Mouse (Mus musculus): ENCODE measurements around the gene Olfr639. TPM values are rescaled to one million over a fixed set of nuclear protein-coding genes. Genes with fewer than 3 reads are reported as not detected.

Olfr639 gene
- polyA plus RNA-seq (2016; fragmentation: Nextera tagmentation; extraction: Ambion mirVana), result not detected in 2 replicates

DNA sequence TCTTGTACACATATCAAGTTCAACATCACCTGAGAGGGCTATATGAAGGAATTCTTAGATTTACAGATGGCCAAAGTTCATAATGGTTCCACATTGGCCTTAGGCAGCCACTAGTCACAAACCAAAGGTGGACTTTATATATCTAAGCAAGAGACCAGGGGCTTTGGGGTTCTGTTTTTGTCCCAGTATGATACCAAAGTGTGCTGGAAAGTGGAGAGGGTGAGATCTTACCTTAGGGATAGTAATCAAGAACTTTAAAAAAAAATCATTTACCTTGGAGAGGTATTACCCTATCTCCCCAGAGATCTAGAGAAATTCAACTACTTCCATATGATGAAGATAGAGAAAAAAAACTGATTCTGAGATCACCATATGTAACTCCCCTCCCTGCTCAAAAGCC is at the start of gene Olfr639:
Olfr639 (minus strand) TSS at position 101 of the 400 bp plus-strand sequence.
- Histone ChIP-seq H3K27me3 (replicated peaks) (no peaks in the 10 kb centered on the region), H3K27ac (no peak within 1 kb of the TSS), H3K9ac (no peak within 1 kb of the TSS), H3K36me3 (no peaks in the 10 kb centered on the region), H3K4me1 (no peaks in the 10 kb centered on the region), H3K9me3 (no peaks in the 10 kb centered on the region), H3K4me2 (replicated peaks) (no peak within 1 kb of the TSS), H3K4me3 (no peak within 1 kb of the TSS)
- ATAC-seq (ENCODE audit: low FRiP score, low read depth), result no peak

DNA sequence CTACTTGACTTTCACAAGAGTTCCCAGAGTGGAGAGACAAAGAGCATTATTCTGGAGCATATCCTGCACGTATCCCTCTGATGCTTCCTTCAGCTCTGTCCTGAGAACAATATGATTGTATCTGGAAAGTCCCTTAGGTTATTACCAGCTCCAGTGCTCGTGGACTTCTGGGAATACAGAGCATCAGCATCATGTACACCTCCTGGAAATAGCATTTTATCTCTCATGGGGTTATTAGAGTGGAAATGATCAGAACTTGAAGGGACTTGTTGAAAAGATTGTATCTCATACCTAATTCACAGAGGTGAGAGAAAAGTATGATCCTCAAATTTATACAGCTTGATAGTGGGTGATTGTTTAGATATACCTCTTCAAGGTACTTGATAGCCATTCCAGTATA is 44.2 kb upstream of the Olfr639 start, which contains the start of gene 4930516K23Rik:
4930516K23Rik (minus strand) TSS at position 101 of the 400 bp plus-strand sequence.
- H3K9me3 ChIP-seq, result no peaks in the 10 kb centered on the region
- H3K27me3 ChIP-seq (replicated peaks), result no peaks in the 10 kb centered on the region
- no peak within 1 kb of the TSS for H3K27ac ChIP-seq
- 58% methylated on average over 2 of the region's 2 CpGs for WGBS
- no peak within 1 kb of the TSS for H3K4me3 ChIP-seq
- H3K4me2 ChIP-seq (replicated peaks), result no peak within 1 kb of the TSS
- no peaks in the 10 kb centered on the region for H3K4me1 ChIP-seq
- no peaks in the 10 kb centered on the region for H3K36me3 ChIP-seq
- no peak for ATAC-seq (ENCODE audit: low FRiP score, low read depth)
- H3K9ac ChIP-seq, result no peak within 1 kb of the TSS

DNA sequence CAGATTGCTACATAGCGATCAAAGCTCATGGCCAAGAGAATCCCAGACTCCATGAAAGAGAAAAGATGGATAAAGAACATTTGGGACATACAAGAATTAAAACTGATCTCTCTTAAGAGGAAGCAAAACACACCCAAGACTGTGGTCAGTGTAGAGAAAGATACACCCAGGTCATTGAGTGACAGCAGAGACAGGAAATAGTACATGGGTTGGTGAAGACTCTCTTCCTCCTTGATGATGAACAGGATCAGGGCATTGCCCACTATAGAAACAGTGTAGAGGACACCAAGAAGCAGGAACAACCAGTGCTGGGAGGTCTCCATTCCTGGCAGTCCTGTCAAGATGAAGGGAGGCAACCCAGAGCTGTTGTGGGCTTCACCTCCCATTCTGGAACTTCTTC is 42.1 kb upstream of the Olfr639 start:
- Histone ChIP-seq H3K9me3 (no peaks in the 10 kb centered on the region), H3K27ac (no peak overlapping the region), H3K4me3 (no peak overlapping the region), H3K36me3 (no peaks in the 10 kb centered on the region), H3K4me2 (replicated peaks) (no peak overlapping the region), H3K4me1 (no peaks in the 10 kb centered on the region), H3K27me3 (replicated peaks) (no peaks in the 10 kb centered on the region), H3K9ac (no peak overlapping the region)
- ATAC-seq (ENCODE audit: low FRiP score, low read depth), result no peak
- WGBS, result 89% methylated on average over 1 of the region's 1 CpGs

DNA sequence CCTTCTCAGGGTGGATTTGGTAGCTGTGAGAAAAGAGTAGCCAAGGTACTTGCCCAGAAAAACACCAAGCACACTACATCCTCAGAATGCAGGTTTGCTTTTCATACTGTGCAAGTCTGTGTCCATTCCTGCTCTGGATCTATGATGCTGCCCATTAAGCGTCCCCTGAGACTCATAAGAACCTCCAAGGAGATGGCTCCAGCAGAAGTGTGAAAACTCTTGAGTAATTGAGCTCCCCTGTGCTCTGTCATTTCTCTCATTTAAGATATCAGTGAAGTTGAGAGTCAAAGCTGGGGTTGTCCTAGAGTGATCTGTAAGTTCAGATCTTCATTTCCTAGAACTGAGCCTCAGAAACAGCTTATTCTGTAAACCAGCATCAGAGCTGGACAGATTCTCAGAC is 35.5 kb upstream of the Olfr639 start, which contains the start of gene Olfr642:
Olfr642 (minus strand) TSS at position 101 of the 400 bp plus-strand sequence.
- no peaks in the 10 kb centered on the region for H3K36me3 ChIP-seq
- no peaks in the 10 kb centered on the region for H3K4me1 ChIP-seq
- H3K27ac ChIP-seq, result no peak within 1 kb of the TSS
- H3K27me3 ChIP-seq (replicated peaks), result no peaks in the 10 kb centered on the region
- no peak within 1 kb of the TSS for H3K9ac ChIP-seq
- H3K4me3 ChIP-seq, result no peak within 1 kb of the TSS
- no peak for ATAC-seq (ENCODE audit: low FRiP score, low read depth)
- 87% methylated on average over 1 of the region's 1 CpGs for WGBS
- no peak within 1 kb of the TSS for H3K4me2 ChIP-seq (replicated peaks)
- no peaks in the 10 kb centered on the region for H3K9me3 ChIP-seq

DNA sequence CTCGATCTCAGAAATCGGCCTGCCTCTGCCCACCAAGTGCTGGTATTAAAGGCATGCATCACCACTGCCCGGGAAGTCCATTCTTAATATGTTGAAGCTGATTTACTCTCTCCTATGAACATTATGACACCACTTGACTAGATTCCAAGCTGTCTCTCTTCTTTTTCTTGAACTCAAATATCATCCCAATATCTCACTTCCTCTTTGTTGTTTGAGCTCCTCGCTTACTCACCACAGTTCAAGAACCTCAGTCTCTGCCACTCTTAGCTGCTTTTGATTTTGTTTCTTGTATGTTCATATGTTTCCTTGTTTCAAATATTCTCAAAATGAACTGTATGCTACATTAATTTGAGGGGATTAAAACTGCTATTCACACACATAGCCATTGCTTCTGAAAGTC is 33.6 kb upstream of the Olfr639 start:
- WGBS, result 94% methylated on average over 4 of the region's 4 CpGs
- no peaks in the 10 kb centered on the region for H3K9me3 ChIP-seq
- H3K4me1 ChIP-seq, result no peaks in the 10 kb centered on the region
- H3K4me2 ChIP-seq (replicated peaks), result no peak overlapping the region
- ATAC-seq (ENCODE audit: low FRiP score, low read depth), result no peak
- no peaks in the 10 kb centered on the region for H3K27me3 ChIP-seq (replicated peaks)
- no peak overlapping the region for H3K27ac ChIP-seq
- H3K9ac ChIP-seq, result no peak overlapping the region
- no peaks in the 10 kb centered on the region for H3K36me3 ChIP-seq
- H3K4me3 ChIP-seq, result no peak overlapping the region

DNA sequence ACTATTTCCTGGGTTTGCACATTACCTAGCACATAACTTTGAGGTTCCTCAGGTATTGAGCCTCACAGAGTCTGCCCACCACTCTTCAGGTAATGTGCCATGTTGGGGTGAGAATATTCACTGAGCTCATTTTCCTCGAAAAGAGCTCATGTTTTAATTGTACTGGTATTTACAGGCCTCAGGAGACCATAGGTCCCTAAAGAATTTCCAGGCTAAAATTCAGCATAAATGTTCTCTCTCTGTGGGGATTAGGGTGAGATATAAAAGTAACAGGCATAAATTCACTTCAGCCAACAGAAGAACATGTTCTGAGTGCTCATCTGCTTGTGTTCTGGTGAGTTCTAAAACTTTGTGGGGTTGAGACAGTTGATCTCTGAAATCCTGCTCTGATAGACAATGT is 18.0 kb upstream of the Olfr639 start, which contains the start of gene Olfr641:
Olfr641 (plus strand) TSS at position 301 of the 400 bp plus-strand sequence.
- Histone ChIP-seq H3K9me3 (no peaks in the 10 kb centered on the region), H3K27ac (no peak within 1 kb of the TSS), H3K27me3 (replicated peaks) (no peaks in the 10 kb centered on the region), H3K4me1 (no peaks in the 10 kb centered on the region), H3K4me2 (replicated peaks) (no peak within 1 kb of the TSS), H3K9ac (no peak within 1 kb of the TSS), H3K4me3 (no peak within 1 kb of the TSS), H3K36me3 (no peaks in the 10 kb centered on the region)
- ATAC-seq (ENCODE audit: low FRiP score, low read depth), result no peak
- 80% methylated on average over 1 of the region's 1 CpGs for WGBS

DNA sequence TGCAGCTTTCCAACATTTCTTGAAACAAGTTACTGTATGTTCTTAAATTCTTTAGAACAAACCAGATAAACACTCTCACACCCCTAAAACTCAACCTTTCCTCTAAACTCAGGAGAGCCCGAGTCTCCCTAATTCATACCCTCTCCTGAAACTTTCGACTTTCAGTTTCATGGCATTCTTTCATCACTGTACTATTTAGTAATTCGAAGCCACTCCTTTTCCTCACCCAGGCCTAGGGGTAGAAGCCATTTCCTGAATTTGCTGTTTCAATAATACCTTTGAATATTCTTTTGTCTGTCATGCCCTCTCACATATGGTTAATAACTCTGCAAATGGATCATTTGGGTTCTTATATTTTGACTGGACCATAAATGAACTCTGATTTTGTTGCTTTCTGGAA is 9.9 kb upstream of the Olfr639 start:
- Histone ChIP-seq H3K4me2 (replicated peaks) (no peak overlapping the region), H3K9ac (no peak overlapping the region), H3K36me3 (no peaks in the 10 kb centered on the region), H3K4me1 (no peaks in the 10 kb centered on the region), H3K9me3 (no peaks in the 10 kb centered on the region), H3K27me3 (replicated peaks) (no peaks in the 10 kb centered on the region), H3K4me3 (no peak overlapping the region), H3K27ac (no peak overlapping the region)
- WGBS, result 86% methylated on average over 3 of the region's 3 CpGs
- no peak for ATAC-seq (ENCODE audit: low FRiP score, low read depth)

DNA sequence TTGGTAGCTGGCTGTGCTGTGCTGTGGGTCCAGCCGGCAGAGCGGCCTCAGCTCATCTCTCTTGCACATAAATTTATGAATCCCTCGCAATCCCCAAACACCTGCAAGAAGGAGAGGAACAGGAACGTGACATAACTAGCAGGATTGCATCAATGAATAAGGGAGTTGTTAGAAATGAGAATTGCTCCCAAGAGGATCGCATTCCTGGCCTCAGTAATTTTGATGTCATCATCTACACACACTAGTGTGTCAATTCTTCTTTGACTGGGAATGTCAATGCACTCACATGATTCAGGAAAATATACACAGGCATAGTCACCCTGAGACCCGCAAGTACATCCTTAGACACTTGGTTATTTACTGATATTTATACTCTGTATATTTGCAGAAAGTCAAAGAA is 8.4 kb upstream of the Olfr639 start, which contains the start of gene Olfr640:
Olfr640 (minus strand) TSS at position 101 of the 400 bp plus-strand sequence.
- H3K27ac ChIP-seq, result no peak within 1 kb of the TSS
- no peak within 1 kb of the TSS for H3K4me3 ChIP-seq
- ATAC-seq (ENCODE audit: low FRiP score, low read depth), result no peak
- H3K36me3 ChIP-seq, result no peaks in the 10 kb centered on the region
- H3K9me3 ChIP-seq, result no peaks in the 10 kb centered on the region
- no peaks in the 10 kb centered on the region for H3K27me3 ChIP-seq (replicated peaks)
- no peaks in the 10 kb centered on the region for H3K4me1 ChIP-seq
- WGBS, result 83% methylated on average over 6 of the region's 6 CpGs
- H3K4me2 ChIP-seq (replicated peaks), result no peak within 1 kb of the TSS
- no peak within 1 kb of the TSS for H3K9ac ChIP-seq

DNA sequence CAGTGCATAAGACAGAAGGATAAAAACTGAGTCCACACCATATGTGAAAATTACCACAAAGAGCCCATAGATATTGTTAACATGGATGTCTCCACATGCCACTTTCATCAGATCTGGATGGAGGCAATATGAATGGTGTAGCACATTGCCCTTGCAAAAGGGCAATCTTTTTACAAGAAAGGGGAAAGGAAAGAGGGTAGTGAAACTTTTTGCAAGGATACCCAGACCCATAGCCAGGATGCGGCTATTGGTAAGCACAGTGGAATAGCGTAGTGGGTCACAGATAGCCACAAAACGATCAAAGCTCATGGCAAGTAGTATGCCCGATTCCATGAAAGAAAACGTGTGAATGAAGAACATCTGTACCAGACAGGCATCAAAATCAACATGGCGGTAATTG is 4.5 kb upstream of the Olfr639 start:
- Histone ChIP-seq H3K4me3 (no peak overlapping the region), H3K27ac (no peak overlapping the region), H3K36me3 (no peaks in the 10 kb centered on the region), H3K9me3 (no peaks in the 10 kb centered on the region), H3K4me1 (no peaks in the 10 kb centered on the region), H3K9ac (no peak overlapping the region), H3K27me3 (replicated peaks) (no peaks in the 10 kb centered on the region), H3K4me2 (replicated peaks) (no peak overlapping the region)
- no peak for ATAC-seq (ENCODE audit: low FRiP score, low read depth)
- WGBS, result 90% methylated on average over 6 of the region's 6 CpGs

DNA sequence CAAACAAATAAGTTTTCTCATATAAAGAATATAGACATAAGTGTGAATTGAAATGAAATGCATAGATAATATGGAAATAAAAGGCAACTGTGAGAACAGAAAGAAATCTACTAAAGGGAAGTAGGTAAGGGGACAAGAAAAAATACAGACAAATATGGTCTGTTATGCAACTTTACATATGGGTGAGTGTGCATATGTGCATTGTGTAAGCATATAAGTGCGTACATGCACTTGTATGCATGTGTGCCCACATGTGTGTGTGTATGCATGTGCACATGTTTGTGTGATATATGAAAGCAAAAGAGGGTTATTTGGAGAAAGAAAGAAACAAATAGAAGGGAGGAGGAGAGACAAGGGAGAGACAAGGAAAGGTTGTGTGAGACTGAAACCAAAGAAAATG is 1.9 kb upstream of the Olfr639 start:
- no peaks in the 10 kb centered on the region for H3K4me1 ChIP-seq
- no peaks in the 10 kb centered on the region for H3K27me3 ChIP-seq (replicated peaks)
- 89% methylated on average over 1 of the region's 1 CpGs for WGBS
- H3K9ac ChIP-seq, result no peak overlapping the region
- H3K27ac ChIP-seq, result no peak overlapping the region
- no peaks in the 10 kb centered on the region for H3K36me3 ChIP-seq
- no peaks in the 10 kb centered on the region for H3K9me3 ChIP-seq
- no peak overlapping the region for H3K4me2 ChIP-seq (replicated peaks)
- no peak for ATAC-seq (ENCODE audit: low FRiP score, low read depth)
- no peak overlapping the region for H3K4me3 ChIP-seq

DNA sequence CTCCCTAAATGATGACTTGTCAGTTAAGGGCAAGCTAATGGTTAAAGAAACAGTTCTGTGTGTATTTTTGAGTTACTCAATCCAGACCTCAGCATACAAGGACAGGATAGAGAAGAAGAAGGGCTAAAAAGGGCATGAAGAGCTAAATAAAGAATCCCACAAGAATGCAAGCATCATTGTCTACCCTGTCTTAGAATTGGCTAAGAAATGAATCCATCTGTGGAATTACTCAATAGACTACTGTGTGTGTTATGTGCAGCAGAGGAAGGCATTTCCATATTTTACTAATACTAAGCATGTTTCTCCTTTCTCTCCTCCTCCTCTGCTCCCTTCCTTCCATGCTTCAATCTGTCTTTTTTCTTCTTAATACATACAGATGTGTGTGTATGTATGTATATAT is 18.0 kb downstream of the Olfr639 start:
- Histone ChIP-seq H3K9me3 (no peaks in the 10 kb centered on the region), H3K4me1 (no peaks in the 10 kb centered on the region), H3K4me3 (no peak overlapping the region), H3K4me2 (replicated peaks) (no peak overlapping the region), H3K27ac (no peak overlapping the region), H3K36me3 (no peaks in the 10 kb centered on the region), H3K9ac (no peak overlapping the region), H3K27me3 (replicated peaks) (no peaks in the 10 kb centered on the region)
- ATAC-seq (ENCODE audit: low FRiP score, low read depth), result no peak

DNA sequence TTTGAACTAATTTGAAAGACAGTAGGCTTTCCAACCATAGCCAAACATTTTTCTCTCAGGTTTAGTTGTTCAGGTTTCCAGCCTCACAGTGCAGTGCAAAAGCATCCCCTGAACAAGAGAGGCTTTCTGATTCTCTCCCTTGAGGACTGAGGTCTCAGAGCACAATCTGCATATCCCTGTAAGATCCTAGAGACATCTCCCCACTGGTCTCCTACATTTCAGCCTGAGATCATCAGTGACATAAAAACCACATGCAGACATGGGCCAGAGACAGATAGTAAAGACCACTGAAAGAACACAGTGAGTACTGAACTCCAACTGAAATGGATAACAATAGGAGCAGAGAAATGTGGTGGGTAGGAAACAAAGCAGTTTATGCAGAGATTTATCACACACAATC is 18.7 kb downstream of the Olfr639 start, which contains the start of gene Olfr638:
Olfr638 (plus strand) TSS at position 301 of the 400 bp plus-strand sequence.
- ATAC-seq (ENCODE audit: low FRiP score, low read depth), result no peak
- H3K4me1 ChIP-seq, result no peaks in the 10 kb centered on the region
- H3K27me3 ChIP-seq (replicated peaks), result no peaks in the 10 kb centered on the region
- H3K9ac ChIP-seq, result no peak within 1 kb of the TSS
- no peaks in the 10 kb centered on the region for H3K9me3 ChIP-seq
- H3K4me2 ChIP-seq (replicated peaks), result no peak within 1 kb of the TSS
- H3K36me3 ChIP-seq, result no peaks in the 10 kb centered on the region
- no peak within 1 kb of the TSS for H3K27ac ChIP-seq
- H3K4me3 ChIP-seq, result no peak within 1 kb of the TSS

DNA sequence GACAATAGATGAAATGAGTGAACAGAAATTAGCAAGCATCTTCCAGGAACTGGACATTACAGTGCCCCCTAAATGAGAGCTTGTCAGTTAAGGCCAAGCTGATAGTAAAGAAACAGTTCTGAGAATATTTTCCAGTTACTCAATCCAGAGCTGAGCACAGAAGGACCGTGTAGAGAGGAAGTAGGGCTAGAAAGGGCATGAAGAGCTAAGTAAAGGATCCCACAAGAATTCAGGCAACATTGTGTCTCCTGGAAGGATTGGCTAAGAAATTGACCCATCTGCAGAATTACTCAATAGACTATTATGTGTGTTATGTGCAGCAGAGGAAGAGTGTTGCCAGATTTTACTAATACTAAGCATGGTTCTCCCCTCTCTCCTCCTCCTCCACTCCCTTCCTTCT is 45.3 kb downstream of the Olfr639 start:
- Histone ChIP-seq H3K4me2 (replicated peaks) (no peak overlapping the region), H3K9me3 (no peaks in the 10 kb centered on the region), H3K27me3 (replicated peaks) (no peaks in the 10 kb centered on the region), H3K9ac (no peak overlapping the region), H3K4me1 (no peaks in the 10 kb centered on the region), H3K36me3 (no peaks in the 10 kb centered on the region), H3K27ac (no peak overlapping the region), H3K4me3 (no peak overlapping the region)
- ATAC-seq (ENCODE audit: low FRiP score, low read depth), result no peak
- WGBS, result 86% methylated on average over 1 of the region's 1 CpGs

All from neural tube, embryonic 12.5 days (tissue).